Mouse (Mus musculus) C2C12 (cell line): ENCODE measurements around the gene Dapp1.
A peak's percentile ranks its signal among the peaks of the same experiment; 100 is the strongest.

Experiments
- CEBPB ChIP-seq: IDR thresholded peaks from one replicate; pipeline ENCODE4 v1.6.1; 2011; ENCODE audit warnings: low read depth, mild to moderate bottlenecking, control low read depth, moderate library complexity
- CTCF ChIP-seq: IDR thresholded peaks from one replicate; pipeline ENCODE4 v1.5.1; 2011; ENCODE audit not compliant: control insufficient read depth, insufficient read depth, insufficient read length
- MAX ChIP-seq: IDR thresholded peaks from one replicate; pipeline ENCODE4 v1.6.1; 2011; ENCODE audit warnings: mild to moderate bottlenecking, control low read depth
- MYOD1 ChIP-seq: IDR thresholded peaks from one replicate; pipeline ENCODE4 v1.6.1; 2011; ENCODE audit warnings: low read depth; ENCODE audit not compliant: control insufficient read depth, insufficient read length
- MYOG ChIP-seq: IDR thresholded peaks from one replicate; pipeline ENCODE4 v1.6.1; 2011; ENCODE audit not compliant: control insufficient read depth, insufficient read length; ENCODE audit errors: extremely low read depth
- USF1 ChIP-seq: IDR thresholded peaks from one replicate; pipeline ENCODE4 v1.6.1; 2011; ENCODE audit warnings: low read depth, mild to moderate bottlenecking, control low read depth, moderate library complexity

DNA sequence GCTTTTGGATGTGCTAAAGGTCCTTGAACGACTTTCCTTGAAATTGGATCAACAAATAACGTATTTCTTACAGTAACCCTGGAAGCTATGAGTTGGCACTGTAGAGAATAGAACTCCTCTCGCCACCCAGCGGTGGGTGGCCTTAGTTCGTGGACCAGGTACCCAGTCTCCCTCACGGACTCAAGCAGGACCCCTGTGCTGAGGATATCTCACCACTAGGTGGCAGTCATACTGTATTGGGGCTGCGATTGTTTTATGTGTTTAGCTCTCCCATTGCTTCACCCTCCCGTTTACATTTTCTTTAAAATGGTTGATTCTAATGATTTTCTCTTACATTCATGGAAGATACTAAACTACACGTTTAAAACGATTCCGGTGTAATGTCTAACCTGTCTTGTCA is 9.8 kb upstream of the Dapp1 start:
- TF ChIP-seq CTCF (peak; percentile 92), USF1 (no peak), CEBPB (peak; percentile 62), MYOD1 (no peak), MAX (no peak), MYOG (no peak)
